Mouse (Mus musculus) layer of hippocampus, adult 11-12 months (tissue): ENCODE results near the gene Hoxd9.

ENCODE experiments used
- DNase-seq: peaks from one replicate; pipeline ENCODE4 v3.0.0; 2022; ENCODE audit warnings: low spot score

Hoxd9 gene

DNA sequence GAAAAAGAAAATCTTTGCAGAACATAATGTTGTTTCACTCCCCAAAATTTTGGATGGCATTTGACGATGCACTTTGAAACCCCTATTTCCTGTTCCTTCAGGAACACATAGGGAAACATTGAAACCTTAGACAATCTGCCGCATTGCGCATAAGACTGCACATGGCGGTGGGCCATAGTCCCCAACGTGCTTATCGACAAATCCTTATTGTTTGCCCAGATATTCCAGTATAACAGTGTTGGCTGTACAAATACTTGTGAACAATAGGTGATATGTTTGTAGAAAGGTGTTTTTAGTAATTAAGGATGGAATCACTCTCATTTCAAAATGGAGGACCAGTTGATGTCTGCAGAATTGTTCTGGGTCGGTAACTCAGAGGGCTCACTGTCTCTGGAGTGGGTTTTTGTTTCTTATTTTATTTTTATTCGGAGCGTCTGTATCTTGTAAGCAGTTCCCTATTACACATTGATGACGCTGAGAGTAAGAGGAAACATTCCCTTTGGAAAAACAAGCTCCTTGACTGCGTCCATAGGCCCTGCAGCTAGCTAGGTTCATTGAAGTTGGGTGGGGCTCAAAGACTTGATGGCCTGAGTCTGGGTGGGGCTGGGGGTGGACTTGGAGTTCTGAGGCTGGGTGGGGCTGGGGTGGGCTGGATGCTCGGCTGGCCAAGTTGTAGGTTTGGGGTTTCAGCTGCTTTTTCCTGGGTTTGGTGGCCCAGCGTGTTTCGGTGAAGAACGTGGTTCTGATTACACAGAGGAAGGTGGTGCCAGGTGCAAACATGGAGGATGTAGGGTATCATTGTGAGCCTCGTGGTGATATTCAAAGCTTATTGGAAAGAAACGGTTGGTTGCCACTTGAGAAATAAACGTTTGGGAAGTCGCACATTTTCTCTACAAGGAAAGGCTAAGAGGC, 16.0 kb downstream of the Hoxd9 start:
- DNase-seq: no peak

DNA sequence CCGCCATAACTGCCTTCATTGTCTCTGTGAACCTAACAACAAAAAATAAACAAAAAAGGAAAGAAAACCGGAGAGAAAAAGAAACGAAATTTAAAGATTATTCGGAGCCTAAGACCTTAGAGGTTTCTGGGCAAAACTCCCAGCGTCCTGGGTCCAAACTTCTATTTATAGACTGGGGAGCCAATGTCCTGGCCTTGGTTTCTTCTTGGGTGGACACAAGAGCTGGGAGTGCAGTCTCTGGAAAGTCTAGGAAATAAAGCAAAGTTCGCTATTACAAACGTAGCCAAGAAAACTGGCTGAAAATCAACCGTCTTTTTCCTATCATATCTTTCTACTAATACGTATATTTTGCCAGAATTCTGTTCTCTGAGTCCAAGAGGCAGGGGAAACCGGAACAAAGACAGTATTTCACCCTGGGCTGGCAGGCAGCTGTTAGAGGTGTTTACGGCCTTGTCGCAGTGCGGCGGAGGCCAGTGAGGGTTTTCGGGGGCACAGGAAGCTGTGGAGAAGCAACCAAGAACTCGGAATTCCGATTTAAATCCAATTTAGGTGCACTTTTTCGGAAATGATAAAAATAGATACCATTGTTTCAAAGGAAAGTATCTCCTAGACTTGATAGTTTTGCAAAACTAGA, 16.7 kb downstream of the Hoxd9 start:
- no peak for DNase-seq

DNA sequence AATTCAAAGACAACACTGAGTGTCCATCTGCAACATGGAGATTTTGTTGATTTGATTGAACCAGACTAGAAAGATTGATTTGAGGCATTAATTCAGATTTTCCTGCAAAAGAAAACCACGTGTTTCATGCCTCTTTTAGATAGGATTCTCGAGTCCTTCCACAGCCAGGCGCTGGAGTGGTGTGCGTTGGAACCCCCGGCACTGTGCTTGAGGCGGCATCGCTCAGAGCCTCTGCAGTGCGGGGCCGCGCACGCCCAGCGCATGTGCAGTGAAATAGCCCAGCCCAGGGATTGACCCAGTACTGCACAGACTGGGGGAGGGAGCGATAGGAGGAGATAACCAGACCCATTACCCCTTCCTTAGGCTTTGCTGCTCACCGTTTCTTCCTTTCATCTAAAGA, 17.4 kb downstream of the Hoxd9 start:
- DNase-seq: no peak

DNA sequence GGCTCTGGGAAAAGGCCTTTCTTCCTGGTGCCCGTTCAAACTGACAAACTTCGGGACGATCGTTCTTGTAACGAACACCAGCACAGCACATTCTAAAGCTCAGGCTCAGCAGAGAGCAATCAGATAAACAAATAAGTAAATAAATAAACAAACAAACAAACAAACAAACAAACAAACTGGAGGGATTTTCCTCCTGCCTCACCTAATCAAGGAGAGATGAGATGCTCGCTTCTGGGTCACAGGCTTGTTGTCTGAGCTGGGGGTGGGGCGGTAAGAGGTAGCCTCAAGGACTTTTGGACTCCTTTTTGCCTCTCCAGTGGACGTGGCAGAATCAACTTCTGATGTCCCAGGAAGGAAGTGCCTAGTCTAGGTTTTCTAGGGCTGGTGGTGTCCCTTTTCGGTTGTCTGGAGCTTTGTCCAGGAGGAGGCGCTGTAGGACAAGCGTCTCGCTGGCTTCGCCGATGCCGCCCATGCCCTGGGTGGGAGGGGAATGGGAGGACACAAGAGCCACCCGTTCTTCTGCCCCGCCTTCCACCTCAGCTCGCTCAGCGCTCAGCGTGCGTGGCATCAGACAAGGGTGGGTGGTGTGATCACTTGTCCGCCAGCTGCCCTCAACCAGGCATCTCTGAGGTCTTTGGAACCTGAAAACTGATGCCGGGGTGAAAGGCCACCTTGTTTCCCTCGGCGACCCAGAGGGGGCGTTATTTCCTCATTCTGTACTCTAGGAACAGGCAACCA, 18.1 kb downstream of the Hoxd9 start:
- DNase-seq: peak; percentile 74

DNA sequence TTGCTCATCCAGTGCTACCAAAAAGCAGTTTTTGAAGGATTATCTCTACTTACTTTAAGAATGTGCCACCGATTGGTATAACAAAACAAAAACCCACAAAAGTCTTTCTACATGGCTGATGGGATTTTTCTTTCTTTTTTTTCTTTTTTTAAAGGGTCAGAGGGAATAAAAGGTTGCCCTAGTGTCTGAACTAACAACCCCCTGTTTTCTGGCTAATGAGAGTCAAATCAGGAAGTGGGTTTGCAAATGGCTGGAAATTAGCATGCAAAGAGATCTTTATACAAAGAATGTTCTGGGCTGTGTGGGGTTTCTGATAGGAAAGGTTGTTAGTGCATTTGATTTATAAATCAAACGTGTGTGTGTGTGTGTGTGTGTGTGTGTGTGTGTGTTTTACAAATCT, 22.9 kb downstream of the Hoxd9 start:
- DNase-seq: no peak

DNA sequence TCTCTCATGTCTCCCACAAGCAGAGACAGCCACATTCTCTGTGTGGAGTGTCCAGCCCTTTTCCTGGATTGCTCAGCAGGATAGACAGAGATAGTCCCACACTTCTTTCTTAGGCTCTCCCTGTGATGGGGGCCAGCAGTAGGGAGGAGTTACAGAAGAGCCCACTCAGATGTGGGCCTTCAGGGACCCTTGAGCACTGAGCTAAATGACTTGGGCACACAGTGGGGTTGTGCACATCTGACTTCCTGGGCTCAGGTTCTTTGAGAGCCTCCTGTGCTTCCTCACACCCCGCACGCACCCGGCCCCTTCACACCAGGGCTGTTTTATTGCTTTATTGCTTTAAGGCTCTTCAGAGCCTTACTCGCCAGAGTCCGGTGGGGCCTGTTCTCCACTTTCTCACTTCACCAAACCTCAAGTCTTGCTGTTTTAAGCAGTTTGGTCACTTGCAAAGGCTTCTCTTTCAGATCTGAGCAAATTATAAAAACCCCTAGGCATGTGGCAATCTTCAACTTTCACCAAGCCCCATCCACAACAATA, 23.5 kb downstream of the Hoxd9 start:
- no peak for DNase-seq

DNA sequence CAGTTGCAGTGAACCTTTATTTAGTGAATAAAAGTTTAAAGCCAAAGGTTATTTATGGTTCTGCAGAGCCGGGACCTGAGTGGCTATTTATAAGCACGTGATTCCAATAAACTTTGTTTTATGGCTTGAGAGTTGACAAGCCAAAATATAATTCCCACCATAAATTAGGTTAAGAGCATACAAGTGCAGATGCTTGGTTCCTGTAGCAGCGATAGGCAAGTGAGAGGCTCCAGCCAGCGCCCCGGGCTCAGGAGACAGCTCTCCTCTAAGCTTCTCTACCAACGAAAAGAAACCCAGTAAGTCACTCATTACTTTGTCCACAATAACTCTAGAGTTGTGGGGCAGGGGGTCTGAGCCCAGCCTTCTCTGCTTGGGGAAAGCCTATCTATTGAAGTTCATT, 24.4 kb downstream of the Hoxd9 start:
- no peak for DNase-seq

DNA sequence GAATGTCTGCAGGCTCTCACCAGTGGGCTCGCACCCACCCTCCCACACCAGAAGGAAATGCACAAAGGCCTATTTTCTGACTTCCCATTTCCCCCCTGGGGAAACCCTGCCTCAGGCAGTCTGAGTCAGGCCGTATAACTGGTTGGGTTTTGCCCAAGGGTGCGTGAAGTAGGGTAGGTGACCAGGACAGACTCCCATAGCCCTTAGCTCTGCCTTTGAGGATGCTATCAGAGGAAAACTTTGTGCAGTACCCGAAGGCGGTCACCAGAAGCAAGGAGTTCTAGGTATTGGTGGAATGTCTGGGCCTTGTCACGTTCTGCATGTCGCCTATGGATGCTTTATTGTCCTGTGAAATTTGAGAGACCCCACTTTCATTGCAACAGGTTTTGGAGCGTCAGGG, 25.4 kb downstream of the Hoxd9 start:
- no peak for DNase-seq

DNA sequence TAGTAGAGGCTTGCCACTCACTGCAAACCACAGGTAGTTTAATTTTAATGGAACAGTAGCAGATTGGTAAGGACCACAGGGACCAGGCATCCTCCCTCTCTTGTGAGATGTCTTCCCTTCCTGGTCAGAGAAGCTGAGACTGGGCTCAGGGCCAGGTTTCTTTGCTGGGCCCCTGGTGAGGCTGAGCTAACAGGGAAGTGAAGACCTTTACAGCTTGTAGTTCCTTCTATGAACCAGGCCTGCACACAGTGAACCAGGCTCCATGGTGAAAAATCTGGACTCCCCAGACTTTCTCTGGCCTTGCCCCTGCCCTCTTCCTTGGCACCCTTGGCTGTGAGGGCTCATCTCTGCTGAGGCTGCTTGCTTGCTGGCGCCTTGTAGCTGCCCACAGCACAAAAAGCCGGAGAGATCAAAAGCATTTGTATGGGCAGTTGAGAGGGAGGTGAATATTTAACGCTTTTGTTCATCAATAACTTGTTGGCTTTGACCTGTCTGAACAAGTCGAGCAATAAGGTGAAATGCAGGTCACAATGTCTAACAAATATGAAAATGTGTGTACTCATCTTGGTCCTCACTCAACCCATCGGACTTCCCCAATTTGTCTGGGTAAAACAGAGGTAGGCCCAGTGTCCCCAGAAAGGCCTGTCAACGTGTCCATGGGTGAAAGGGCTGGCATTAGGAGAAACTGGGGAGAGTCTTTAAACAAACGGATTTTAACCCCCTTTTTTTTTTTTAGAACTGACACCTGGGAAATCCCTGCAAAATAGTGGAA, 26.9 kb downstream of the Hoxd9 start:
- no peak for DNase-seq

DNA sequence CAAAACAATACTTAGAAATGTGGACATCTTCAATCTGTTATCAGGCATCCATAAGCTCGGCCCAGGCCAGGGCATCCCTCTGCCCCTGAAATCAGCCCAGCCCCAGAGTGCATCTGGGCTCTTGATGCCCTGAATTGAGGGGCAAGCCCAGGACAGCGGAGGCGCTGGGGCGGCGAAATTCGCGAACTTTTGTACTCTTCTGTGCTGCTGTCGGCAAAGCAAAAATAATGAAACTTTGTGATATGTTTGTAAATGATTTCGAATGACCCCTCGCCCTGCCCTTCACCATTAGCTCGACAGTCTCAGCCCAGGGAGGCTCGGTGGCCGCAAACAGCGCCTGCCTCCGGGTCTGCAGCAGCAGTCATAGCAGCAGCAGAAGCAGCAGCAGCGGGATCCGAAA, 27.6 kb downstream of the Hoxd9 start:
- DNase-seq: no peak

DNA sequence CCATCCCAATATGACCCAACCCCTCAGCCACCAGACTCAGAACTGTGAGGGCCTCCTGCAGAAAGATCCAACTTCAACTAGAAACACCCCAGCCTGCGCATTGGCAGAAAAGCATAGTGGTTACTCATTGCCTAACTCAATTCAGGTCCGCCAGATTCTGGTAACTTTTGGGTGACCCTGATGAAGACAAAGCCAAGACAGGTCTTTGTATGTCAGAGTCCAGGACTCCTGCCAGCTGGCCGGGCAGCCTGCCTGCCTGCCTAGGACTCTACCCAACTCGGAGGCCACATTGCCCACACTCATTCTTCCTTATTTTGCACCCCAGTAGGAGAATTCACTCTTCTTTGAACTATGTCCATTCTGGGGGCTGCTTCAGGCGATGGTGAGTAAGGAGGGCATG, 29.0 kb downstream of the Hoxd9 start, which contains the start of gene Gm28230:
TSS of gene Gm28230 (plus strand) at position 178 of the 400 bp plus-strand sequence.
- DNase-seq: no peak

DNA sequence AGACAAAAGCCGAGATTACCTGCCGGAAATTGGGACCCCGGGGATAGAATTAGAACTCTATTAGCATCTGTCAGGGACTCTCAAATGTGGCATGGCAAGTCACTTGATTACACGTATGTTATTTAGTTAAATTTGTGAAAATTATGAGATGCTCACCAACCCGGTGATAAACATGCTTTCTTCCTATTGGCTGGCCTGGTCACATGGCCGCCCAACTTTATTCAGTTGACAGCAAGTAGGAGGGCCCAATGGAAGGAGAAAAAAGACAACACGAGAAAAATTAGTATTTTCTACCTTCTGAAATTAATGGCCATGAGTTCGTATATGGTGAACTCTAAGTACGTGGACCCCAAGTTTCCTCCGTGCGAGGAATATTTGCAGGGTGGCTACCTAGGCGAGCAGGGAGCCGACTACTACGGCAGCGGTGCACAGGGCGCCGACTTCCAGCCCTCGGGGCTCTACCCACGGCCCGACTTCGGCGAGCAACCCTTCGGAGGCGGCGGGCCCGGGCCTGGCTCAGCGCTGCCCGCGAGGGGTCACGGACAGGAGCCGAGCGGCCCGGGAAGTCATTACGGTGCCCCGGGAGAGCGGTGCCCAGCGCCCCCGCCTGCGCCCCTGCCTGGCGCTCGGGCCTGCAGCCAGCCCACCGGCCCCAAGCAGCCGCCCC, 29.6 kb downstream of the Hoxd9 start:
- no peak for DNase-seq

DNA sequence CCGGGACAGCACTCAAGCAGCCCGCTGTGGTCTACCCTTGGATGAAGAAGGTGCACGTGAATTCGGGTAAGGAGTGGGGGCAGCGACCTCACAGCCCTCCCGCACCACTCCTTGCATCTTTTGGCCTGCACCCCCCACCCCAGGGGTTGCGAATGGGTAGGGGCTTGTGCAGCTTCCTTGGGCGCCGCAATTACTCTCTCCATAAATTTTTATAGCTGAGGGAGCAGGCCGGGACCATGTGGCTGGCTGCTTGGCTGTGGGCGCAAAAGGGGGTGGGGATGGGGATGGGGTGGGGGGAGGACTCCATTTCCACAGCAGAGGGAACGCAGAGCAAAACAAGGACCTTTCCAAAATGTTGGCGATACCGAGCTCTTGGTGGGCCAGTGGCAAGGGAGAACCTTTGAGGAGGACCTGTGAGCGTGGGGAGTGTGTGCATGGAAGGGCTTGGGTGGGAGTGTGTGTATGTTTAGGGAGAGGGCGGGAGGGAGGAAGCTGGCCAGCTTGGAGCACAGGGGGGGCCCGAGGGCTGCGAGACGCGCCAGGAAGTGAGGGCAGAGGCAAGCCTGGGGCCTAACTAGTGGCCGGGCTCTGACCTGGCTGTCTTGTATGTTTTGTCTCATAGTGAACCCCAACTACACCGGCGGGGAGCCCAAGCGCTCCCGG, 30.2 kb downstream of the Hoxd9 start:
- no peak for DNase-seq

DNA sequence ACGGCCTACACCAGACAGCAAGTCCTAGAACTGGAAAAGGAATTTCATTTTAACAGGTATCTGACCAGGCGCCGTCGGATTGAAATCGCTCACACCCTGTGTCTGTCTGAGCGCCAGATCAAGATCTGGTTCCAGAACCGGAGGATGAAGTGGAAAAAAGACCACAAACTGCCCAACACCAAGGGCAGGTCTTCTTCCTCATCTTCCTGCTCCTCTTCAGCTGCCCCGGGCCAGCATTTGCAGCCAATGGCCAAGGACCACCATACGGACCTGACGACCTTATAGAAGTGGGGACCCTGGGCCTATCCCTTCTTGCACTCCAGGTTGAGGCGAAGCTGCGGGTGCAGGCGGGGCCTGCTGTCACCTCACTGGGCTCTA, 30.8 kb downstream of the Hoxd9 start:
- DNase-seq: no peak

DNA sequence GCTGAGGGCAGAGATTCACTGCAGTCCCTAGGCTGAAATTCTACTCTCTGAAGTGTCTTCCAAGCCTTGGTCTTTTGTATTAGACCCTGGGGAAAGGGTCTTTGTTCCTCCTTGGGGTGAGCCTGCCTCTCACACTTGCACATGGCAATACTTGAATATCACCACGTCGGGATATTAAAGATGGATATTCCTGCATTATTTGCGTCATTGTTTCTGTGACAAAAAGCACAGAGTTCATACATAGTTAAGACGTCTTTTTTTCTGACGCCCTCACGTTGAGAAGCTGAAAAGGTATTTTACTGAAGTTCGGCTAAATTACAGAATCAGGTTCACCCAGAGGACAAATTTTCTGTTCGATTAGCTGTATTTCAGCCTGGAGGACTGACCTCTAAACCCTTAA, 32.8 kb downstream of the Hoxd9 start:
- no peak for DNase-seq

DNA sequence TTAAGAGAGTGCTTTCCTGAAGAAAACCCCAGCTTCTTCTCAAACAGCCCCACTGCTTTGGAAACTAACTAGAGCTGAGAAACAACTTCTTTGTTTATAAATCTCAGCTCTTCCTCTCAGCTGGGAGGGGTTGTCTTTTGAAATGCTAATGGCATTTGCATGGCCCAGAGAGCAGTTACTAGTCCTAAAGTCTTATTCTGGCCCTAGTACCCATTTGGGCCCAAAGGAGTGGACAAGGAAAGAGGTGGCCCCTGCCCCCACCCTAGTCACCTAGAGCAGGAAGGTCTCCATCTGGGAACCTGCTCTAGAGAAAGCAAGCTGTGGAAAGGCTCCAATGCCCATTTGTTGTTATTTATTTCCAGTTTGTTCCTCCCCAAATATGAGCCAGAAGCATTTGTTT, 33.5 kb downstream of the Hoxd9 start:
- no peak for DNase-seq

DNA sequence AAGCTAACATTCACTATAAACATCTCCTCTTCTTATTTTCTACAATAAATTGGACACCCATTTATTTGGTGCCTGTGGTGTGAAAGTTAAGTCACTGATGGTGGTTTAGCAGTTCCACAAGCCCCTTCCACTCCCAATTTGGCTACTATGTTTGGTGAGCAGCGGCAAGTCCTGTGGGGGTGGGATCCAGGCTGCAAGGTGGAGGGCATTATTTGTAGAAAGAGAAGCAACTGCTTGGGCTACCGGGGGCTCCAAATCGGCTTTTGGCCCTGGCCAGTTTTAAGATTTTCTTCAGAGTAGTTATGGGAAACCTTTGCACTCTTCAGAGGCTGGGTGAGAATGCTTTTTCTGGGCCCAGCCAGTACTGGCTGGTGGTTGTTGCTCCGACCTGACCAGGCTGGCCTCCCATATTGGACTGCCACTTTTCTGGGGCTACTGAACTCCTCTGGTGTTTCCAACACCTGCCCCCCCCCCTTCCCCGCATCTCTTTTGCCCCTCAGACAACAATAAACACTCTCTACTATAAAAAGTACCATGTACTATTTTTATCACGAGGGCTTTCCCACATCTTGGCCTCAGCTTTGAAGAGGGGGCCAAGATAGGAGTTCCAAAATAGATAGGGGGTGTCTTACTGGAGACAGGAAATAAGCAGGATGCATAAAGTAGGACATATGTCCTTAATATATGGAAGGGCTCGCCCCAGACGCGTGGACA, 34.4 kb downstream of the Hoxd9 start:
- no peak for DNase-seq

DNA sequence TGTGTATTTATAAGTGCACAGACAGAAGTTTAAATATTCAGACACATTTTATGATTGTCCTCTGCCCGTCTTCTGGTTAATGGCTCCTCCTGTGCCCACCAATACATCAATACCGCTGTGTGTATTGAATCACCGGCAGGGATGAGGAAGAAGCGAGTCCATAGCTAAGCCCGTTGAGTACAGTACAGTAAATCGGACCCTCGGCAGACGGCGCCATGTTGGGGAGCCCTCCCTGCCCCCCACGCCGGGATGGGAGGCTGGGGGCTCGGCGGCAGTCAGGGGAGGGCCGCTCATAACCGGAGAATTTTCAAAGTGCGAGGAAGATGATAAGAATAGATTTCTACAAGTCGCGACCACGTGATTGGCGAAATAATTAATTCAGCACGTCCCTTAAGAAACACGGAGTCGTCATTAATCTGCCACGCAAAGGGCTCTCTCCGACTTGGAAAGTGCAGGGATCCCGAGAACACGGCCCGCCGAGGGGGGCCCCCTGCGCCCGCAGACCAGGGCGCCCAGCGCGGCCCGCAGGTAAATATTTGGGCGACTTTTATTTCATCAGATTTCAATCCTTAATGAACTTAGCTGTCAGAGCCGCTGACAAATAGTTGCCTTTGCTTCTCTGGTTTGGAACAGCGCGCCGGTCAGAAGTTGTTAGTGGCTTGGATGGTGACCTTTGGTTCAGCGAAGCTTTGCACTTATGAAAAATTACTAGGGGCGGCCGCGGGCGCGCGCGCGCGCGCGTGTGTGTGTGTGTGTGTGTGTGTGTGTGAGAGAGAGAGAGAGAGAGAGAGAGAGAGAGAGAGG, 35.2 kb downstream of the Hoxd9 start:
- no peak for DNase-seq

DNA sequence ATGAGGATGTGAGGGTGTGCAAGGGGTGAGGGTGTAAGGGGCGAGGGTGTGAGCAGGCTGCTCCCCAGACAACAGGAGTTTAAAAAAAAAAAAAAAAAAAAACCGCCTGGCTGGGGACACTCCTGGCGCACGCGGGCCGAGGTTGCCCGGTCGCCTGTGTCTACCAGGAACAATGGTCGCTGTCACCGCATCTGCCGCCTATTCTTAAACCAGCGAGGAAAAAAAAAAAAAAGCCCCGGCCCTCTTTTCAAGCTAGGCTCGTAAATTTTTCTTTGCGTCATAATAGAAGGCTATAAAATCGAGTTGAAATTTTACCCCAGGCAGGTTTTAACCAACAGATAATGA, 35.8 kb downstream of the Hoxd9 start:
- DNase-seq: no peak
